Mouse (Mus musculus): ENCODE measurements around the gene Vmn2r8. TPM values are rescaled to one million over a fixed set of nuclear protein-coding genes. Genes with fewer than 3 reads are reported as not detected.

Vmn2r8 gene
- polyA plus RNA-seq, 1 experiment from 2014 or later, result not detected

DNA sequence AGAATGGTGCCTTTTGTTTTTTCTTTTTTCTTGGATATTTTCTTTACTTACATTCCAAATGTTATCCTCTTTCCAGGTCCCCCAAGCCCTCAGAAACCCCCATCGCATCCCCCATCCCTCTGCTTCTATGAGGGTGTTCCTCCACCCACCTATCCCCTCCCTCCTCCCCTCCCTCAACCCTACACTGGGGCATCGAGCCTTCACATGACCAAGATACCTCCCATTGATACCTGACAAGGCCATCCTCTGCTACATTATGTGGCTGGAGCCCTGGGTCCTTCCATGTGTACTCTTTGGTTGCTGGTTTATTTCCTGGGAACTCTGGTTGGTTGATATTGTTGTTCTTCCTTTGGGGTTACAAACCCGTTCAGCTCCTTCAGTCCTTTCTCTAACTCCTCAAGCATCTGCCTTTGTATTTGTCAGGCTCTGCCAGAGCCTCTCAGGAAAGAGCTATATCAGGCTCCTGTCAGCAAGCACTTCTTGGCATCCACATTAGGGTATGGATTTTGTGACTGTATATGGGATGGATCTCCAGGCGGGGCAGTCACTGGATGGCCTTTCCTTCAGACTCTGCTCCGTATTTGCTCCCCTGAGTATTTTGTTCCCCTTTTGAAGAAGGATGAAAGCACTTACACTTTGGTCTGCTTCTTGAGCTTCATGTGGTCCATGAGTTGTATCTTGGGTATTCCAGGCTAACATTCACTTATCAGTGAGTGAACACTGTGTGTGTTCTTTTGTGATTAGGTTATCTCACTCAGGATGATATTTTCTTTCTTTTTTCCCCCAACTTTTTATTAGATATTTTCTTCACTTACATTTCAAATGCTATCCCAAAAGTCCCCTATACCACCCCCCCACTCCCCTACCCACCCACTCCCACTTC, 58.1 kb downstream of the Vmn2r8 start:
- Histone ChIP-seq H3K4me3 (no peak overlapping the region), H3K36me3 (no peaks in the 10 kb centered on the region), H3K4me2 (no peak overlapping the region), H3K27me3 (no peaks in the 10 kb centered on the region), H3K4me1 (no peaks in the 10 kb centered on the region), H3K9ac (no peak overlapping the region), H3K27ac (no peak overlapping the region), H3K9me3 (no peaks in the 10 kb centered on the region)
- 74% methylated on average over 5 of the region's 5 CpGs for WGBS
- no peak for ATAC-seq (ENCODE audit: insufficient number of reproducible peaks, insufficient read depth, low FRiP score, low TSS enrichment, low read depth)

DNA sequence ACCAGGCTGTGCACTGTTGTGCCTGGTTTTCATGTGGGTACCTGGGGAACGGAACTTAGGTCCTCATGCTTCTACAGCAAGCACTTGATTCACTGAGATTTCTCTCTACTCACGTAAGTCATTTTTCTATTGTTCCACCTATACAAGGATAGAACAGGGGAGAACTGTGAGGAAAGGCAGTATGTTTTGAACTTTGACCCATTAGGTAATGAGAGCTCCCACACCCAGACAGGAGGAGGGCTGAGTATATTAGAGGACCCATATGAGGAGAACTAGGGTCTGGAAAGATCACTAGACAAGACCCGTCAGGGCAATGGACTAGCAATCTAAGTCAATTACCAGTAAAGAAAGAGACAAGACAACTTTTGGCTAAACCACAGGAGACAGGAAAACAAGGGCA, 64.0 kb downstream of the Vmn2r8 start:
- Histone ChIP-seq H3K4me2 (no peak overlapping the region), H3K4me1 (no peaks in the 10 kb centered on the region), H3K27ac (no peak overlapping the region), H3K9me3 (no peaks in the 10 kb centered on the region), H3K4me3 (no peak overlapping the region), H3K27me3 (no peaks in the 10 kb centered on the region), H3K36me3 (no peaks in the 10 kb centered on the region), H3K9ac (no peak overlapping the region)
- 78% methylated on average over 3 of the region's 3 CpGs for WGBS
- no peak for ATAC-seq (ENCODE audit: insufficient number of reproducible peaks, insufficient read depth, low FRiP score, low TSS enrichment, low read depth)

DNA sequence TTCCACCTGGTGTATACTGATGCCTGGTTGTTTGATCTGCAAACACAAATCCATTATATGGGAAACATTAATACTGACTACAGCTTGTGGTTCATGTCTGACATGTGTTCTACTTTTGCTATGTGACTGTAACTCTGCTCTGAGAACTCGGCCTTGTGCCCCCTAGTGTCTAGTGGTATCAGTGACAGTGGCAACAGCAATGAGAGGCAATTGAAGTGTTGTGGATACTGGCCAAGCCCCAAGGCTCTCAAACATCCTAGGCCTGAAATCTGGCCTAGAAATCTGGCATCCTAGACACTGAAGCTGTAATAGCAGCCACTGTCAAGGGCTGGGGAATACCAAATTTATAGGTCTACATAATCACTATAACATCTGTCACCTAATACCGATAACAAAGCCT, 64.8 kb downstream of the Vmn2r8 start:
- no peaks in the 10 kb centered on the region for H3K36me3 ChIP-seq
- ATAC-seq (ENCODE audit: insufficient number of reproducible peaks, insufficient read depth, low FRiP score, low TSS enrichment, low read depth), result no peak
- 68% methylated on average over 2 of the region's 2 CpGs for WGBS
- H3K27ac ChIP-seq, result no peak overlapping the region
- H3K4me1 ChIP-seq, result no peaks in the 10 kb centered on the region
- H3K9ac ChIP-seq, result no peak overlapping the region
- no peak overlapping the region for H3K4me2 ChIP-seq
- H3K4me3 ChIP-seq, result no peak overlapping the region
- no peaks in the 10 kb centered on the region for H3K27me3 ChIP-seq
- no peaks in the 10 kb centered on the region for H3K9me3 ChIP-seq

DNA sequence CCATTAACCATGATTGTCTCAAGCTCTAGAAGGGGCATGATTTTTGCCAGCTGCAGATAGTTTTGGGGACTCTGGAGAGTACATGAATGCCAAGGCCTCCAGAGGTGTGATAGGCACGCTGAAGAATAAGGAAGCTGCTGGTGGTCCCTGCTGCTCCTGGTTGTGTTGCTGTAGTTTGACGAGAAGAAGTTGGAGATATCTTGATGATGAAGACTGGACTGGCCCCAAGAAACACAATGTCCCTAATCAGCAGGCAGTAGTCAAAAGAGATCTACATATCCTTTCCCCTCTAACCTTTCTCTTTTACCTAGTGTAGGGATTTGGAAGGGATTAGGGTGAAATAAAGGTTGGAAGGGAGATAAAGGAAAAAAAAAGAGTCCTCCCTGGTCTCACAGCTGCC, 66.1 kb downstream of the Vmn2r8 start:
- Histone ChIP-seq H3K36me3 (no peaks in the 10 kb centered on the region), H3K9me3 (no peaks in the 10 kb centered on the region), H3K27me3 (no peaks in the 10 kb centered on the region), H3K4me3 (no peak overlapping the region), H3K4me1 (no peaks in the 10 kb centered on the region), H3K27ac (no peak overlapping the region), H3K4me2 (no peak overlapping the region), H3K9ac (no peak overlapping the region)
- no peak for ATAC-seq (ENCODE audit: insufficient number of reproducible peaks, insufficient read depth, low FRiP score, low TSS enrichment, low read depth)
- 68% methylated on average over 2 of the region's 2 CpGs for WGBS

DNA sequence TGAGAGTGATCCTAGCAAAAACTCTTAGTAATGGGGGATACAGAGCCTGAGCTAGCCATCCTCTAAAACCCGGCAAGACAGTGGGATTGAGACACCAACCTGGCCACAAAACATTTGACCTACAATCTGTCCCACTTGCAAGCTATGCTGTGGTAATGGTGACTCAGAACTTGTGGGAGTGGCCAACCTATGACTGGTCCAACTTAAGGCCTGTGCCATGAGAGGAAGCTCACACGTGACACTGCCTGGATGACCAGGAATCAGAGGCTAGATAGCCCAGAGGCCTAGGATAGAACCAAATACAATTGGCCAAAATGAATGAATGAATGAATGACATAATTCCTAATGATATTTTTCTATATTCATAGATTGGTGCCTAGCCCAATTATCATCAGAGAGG, 66.8 kb downstream of the Vmn2r8 start:
- H3K27me3 ChIP-seq, result no peaks in the 10 kb centered on the region
- H3K4me2 ChIP-seq, result no peak overlapping the region
- H3K4me1 ChIP-seq, result no peaks in the 10 kb centered on the region
- H3K9ac ChIP-seq, result no peak overlapping the region
- H3K9me3 ChIP-seq, result no peaks in the 10 kb centered on the region
- H3K27ac ChIP-seq, result no peak overlapping the region
- 82% methylated on average over 2 of the region's 2 CpGs for WGBS
- H3K4me3 ChIP-seq, result no peak overlapping the region
- ATAC-seq (ENCODE audit: insufficient number of reproducible peaks, insufficient read depth, low FRiP score, low TSS enrichment, low read depth), result no peak
- no peaks in the 10 kb centered on the region for H3K36me3 ChIP-seq

Other genes starting within 250 kb of the Vmn2r8 start
- gene Gak, start 179.1 kb downstream of the Vmn2r8 start, polyA plus RNA-seq (2015; fragmentation: Nextera tagmentation; extraction: Ambion mirVana), result 46.7 and 49.2 TPM in 2 replicates
- 23.7 and 25.8 TPM in 2 replicates for gene Tmem175, start 179.1 kb downstream of the Vmn2r8 start, polyA plus RNA-seq (2015; fragmentation: Nextera tagmentation; extraction: Ambion mirVana)
- gene Idua, start 148.5 kb downstream of the Vmn2r8 start, polyA plus RNA-seq (2015; fragmentation: Nextera tagmentation; extraction: Ambion mirVana), result 14.6 and 15.3 TPM in 2 replicates
- gene Dgkq, start 139.2 kb downstream of the Vmn2r8 start, polyA plus RNA-seq (2015; fragmentation: Nextera tagmentation; extraction: Ambion mirVana), result 14.3 and 18.8 TPM in 2 replicates
- 1.1 and 1.3 TPM in 2 replicates for gene Slc26a1, start 133.3 kb downstream of the Vmn2r8 start, polyA plus RNA-seq (2015; fragmentation: Nextera tagmentation; extraction: Ambion mirVana)
- gene Fgfrl1, start 116.5 kb downstream of the Vmn2r8 start, polyA plus RNA-seq (2015; fragmentation: Nextera tagmentation; extraction: Ambion mirVana), result 14.4 and 26.7 TPM in 2 replicates
- gene Rnf212, start 33.9 kb downstream of the Vmn2r8 start, polyA plus RNA-seq (2015; fragmentation: Nextera tagmentation; extraction: Ambion mirVana), result not detected in 2 replicates
- not detected in 2 replicates for gene Tmed11, start 13.5 kb downstream of the Vmn2r8 start, polyA plus RNA-seq (2015; fragmentation: Nextera tagmentation; extraction: Ambion mirVana)
- gene Vmn2r9, start 43.8 kb upstream of the Vmn2r8 start, polyA plus RNA-seq (2015; fragmentation: Nextera tagmentation; extraction: Ambion mirVana), result not detected in 2 replicates
- not detected in 2 replicates for gene Vmn2r10, start 197.7 kb upstream of the Vmn2r8 start, polyA plus RNA-seq (2015; fragmentation: Nextera tagmentation; extraction: Ambion mirVana)